Mouse (Mus musculus): ENCODE measurements around the gene Igsf21. TPM values are rescaled to one million over a fixed set of nuclear protein-coding genes. Genes with fewer than 3 reads are reported as not detected.

Igsf21 gene
- polyA plus RNA-seq, 1 experiment from 2014 or later: 0.44 TPM

DNA sequence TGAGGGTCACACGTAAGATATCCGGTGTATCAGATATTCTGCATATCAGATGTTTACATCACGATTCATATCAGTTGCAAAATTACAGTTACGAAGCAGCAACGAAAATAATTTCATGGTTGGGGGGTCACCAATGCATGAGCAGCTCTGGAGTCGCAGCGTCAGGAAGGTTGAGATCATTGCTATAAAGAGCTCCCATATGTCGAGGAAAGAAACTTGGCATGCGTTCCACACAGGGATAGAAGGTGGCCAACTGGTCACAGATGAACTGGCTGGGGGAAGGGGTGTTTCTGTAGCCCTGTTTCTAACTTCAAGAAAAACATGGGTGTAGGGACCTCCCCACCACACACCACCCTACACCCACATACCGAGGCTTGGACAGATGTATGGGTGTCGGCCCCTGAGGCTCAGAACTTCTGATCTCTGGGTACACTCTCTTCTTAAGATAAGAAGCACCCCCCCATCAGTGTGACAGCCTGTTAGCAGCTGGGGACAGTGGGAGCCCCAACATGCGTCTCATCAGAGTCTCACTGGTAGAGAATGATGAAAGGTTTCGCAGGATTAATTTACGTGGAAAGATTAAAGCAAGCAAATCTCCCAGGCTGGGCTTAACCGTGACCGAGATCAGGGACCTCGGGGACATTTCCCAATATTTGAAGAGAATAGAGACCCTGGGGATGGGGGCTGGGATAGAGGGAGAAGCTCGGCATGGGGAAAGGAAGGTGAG, 54.1 kb downstream of the Igsf21 start:
- Histone ChIP-seq H3K9ac (ENCODE audit: low read depth, low read length) (no peak overlapping the region), H3K4me2 (no peak overlapping the region), H3K4me3 (ENCODE audit: low read depth, low read length) (no peak overlapping the region), H3K9me3 (ENCODE audit: control insufficient read depth, low read length) (no peaks in the 10 kb centered on the region), H3K36me3 (ENCODE audit: control insufficient read depth, insufficient read depth, low read length) (no peaks in the 10 kb centered on the region), H3K4me1 (replicated peaks; ENCODE audit: control insufficient read depth, insufficient read depth, low read length) (peaks cover 6% of the 10 kb centered on the region), H3K27me3 (replicated peaks; ENCODE audit: control insufficient read depth, insufficient read depth, low read length) (no peaks in the 10 kb centered on the region), H3K27ac (ENCODE audit: low read depth, low read length) (no peak overlapping the region)
- ATAC-seq (replicated peaks; ENCODE audit: low FRiP score) (0 out of 2 replicates have a peak, but pooled peaks have one; percentile 21), DNase-seq (ENCODE audit: low spot score) (no peak)
- 83% methylated on average over 18 of the region's 18 CpGs for WGBS

GRCm38 (mm10) chr4:140189601-140190000, 57.0 kb downstream of the Igsf21 start:
- Histone ChIP-seq H3K9ac (ENCODE audit: low read depth, low read length) (no peak overlapping the region), H3K36me3 (ENCODE audit: control insufficient read depth, insufficient read depth, low read length) (no peaks in the 10 kb centered on the region), H3K27me3 (replicated peaks; ENCODE audit: control insufficient read depth, insufficient read depth, low read length) (no peaks in the 10 kb centered on the region), H3K4me2 (no peak overlapping the region), H3K4me1 (replicated peaks; ENCODE audit: control insufficient read depth, insufficient read depth, low read length) (peaks cover 6% of the 10 kb centered on the region), H3K9me3 (ENCODE audit: control insufficient read depth, low read length) (no peaks in the 10 kb centered on the region), H3K27ac (ENCODE audit: low read depth, low read length) (no peak overlapping the region), H3K4me3 (ENCODE audit: low read depth, low read length) (no peak overlapping the region)
- WGBS: 84% methylated on average over 9 of the region's 9 CpGs
- ATAC-seq (replicated peaks; ENCODE audit: low FRiP score) (no peak), DNase-seq (ENCODE audit: low spot score) (no peak)

DNA sequence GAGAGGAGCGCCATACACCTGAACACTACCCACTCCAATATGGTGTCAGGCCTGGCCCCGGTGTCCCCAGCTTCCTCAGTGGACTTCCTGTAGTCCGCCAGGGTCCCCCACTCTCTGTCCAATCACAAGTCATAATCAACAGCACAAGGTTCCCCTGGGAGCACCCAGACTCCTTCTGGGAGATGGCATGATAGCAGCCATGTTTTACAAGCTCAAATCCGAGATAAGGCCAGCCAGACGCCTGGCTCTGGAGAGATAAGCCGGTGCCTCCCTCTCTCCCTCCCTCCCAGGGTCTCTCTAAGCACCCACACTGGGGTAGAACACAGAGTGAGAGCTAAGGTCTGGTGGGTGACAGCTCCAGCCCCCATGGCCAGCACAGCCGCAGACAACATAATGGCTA, 58.0 kb downstream of the Igsf21 start:
- no peaks in the 10 kb centered on the region for H3K27me3 ChIP-seq (replicated peaks; ENCODE audit: control insufficient read depth, insufficient read depth, low read length)
- no peak overlapping the region for H3K4me3 ChIP-seq (ENCODE audit: low read depth, low read length)
- H3K27ac ChIP-seq (ENCODE audit: low read depth, low read length): no peak overlapping the region; the same call in 1 of the 2 replicates
- H3K9me3 ChIP-seq (ENCODE audit: control insufficient read depth, low read length): no peaks in the 10 kb centered on the region
- H3K9ac ChIP-seq (ENCODE audit: low read depth, low read length): no peak overlapping the region
- no peaks in the 10 kb centered on the region for H3K36me3 ChIP-seq (ENCODE audit: control insufficient read depth, insufficient read depth, low read length)
- ATAC-seq (replicated peaks; ENCODE audit: low FRiP score) (peak; percentile 77), DNase-seq (ENCODE audit: low spot score) (no peak)
- H3K4me2 ChIP-seq: no peak overlapping the region; the same call in 1 of the 2 replicates
- H3K4me1 ChIP-seq (replicated peaks; ENCODE audit: control insufficient read depth, insufficient read depth, low read length): peaks cover 6% of the 10 kb centered on the region
- WGBS: 34% methylated on average over 7 of the region's 7 CpGs

DNA sequence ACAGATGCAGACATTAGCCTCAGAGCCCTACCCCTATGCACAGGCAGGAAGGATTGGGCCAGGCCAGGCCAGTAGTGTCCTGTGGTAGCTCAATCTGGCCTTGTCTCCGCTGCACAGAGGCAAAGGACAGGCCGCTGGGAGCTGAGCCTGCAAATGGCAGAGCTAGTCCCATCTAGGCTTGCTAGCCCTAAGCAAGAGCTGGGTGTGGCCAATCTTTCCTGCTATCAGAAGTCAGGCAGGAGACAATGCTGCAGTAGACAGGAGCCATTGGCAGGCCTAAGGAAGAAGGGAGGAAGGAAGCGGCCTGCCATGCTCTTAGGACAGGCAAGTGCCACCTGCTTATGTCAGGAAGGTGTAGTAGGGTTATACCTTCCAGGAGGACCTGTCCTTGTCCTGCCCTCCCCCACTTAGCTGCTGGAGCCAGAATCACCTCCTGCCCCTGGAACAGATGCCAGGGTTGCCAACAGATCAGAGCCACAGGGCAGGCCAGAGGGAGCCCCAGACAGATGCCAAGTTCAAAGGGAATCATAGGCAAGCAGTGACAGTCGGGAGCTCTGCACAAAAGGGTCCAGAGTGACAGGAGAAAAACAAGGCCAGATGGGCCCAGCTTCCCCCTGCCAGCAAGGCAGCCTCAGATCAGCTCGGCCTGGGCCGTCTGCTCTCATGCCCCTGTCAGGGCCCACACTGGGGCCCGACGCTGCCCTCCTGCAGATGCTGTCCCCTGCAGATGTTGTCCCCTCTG, 59.0 kb downstream of the Igsf21 start:
- no peaks in the 10 kb centered on the region for H3K27me3 ChIP-seq (replicated peaks; ENCODE audit: control insufficient read depth, insufficient read depth, low read length)
- H3K9ac ChIP-seq (ENCODE audit: low read depth, low read length): no peak overlapping the region
- peaks cover 6% of the 10 kb centered on the region for H3K4me1 ChIP-seq (replicated peaks; ENCODE audit: control insufficient read depth, insufficient read depth, low read length)
- no peak overlapping the region; the same call in 1 of the 2 replicates for H3K27ac ChIP-seq (ENCODE audit: low read depth, low read length)
- no peaks in the 10 kb centered on the region for H3K36me3 ChIP-seq (ENCODE audit: control insufficient read depth, insufficient read depth, low read length)
- H3K4me3 ChIP-seq (ENCODE audit: low read depth, low read length): peak overlapping the region; percentile 5; the same call in 1 of the 2 replicates
- H3K9me3 ChIP-seq (ENCODE audit: control insufficient read depth, low read length): no peaks in the 10 kb centered on the region
- DNase-seq (ENCODE audit: low spot score) (no peak), ATAC-seq (replicated peaks; ENCODE audit: low FRiP score) (peak; percentile 65)
- 71% methylated on average over 8 of the region's 8 CpGs for WGBS
- H3K4me2 ChIP-seq: peak overlapping the region; percentile 47

DNA sequence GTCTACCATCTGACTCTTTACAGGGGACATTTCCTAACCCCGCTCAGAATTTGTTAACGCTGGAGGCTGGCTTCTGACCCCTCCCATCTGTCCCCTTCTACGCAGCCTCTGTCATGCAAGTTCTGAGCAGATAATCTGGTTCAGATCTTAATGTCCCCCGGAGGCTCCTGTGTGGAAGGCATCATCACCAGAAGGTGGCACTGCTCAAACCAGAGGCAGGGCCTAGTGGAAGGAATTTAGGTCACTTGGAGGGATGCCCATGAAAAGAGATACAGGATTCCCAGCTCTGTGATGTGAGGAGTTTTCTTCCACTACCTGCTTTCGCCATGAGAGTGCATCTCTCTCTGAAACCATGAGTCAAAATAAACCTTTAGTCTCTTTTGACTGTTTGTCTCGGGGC, 67.0 kb downstream of the Igsf21 start:
- H3K4me2 ChIP-seq: no peak overlapping the region
- H3K9ac ChIP-seq (ENCODE audit: low read depth, low read length): no peak overlapping the region
- H3K36me3 ChIP-seq (ENCODE audit: control insufficient read depth, insufficient read depth, low read length): no peaks in the 10 kb centered on the region
- H3K4me1 ChIP-seq (replicated peaks; ENCODE audit: control insufficient read depth, insufficient read depth, low read length): peaks cover 8% of the 10 kb centered on the region; the same call in 1 of the 2 replicates
- H3K27me3 ChIP-seq (replicated peaks; ENCODE audit: control insufficient read depth, insufficient read depth, low read length): no peaks in the 10 kb centered on the region
- DNase-seq (ENCODE audit: low spot score) (no peak), ATAC-seq (replicated peaks; ENCODE audit: low FRiP score) (no peak)
- H3K27ac ChIP-seq (ENCODE audit: low read depth, low read length): no peak overlapping the region
- WGBS: 67% methylated on average over 6 of the region's 6 CpGs
- no peak overlapping the region for H3K4me3 ChIP-seq (ENCODE audit: low read depth, low read length)
- no peaks in the 10 kb centered on the region for H3K9me3 ChIP-seq (ENCODE audit: control insufficient read depth, low read length)

- peaks cover 8% of the 10 kb centered on the region for H3K4me1 ChIP-seq (replicated peaks; ENCODE audit: control insufficient read depth, insufficient read depth, low read length)
- H3K9me3 ChIP-seq (ENCODE audit: control insufficient read depth, low read length): no peaks in the 10 kb centered on the region
- 84% methylated on average over 6 of the region's 6 CpGs for WGBS
- H3K36me3 ChIP-seq (ENCODE audit: control insufficient read depth, insufficient read depth, low read length): no peaks in the 10 kb centered on the region
- no peaks in the 10 kb centered on the region for H3K27me3 ChIP-seq (replicated peaks; ENCODE audit: control insufficient read depth, insufficient read depth, low read length)
- no peak overlapping the region for H3K4me3 ChIP-seq (ENCODE audit: low read depth, low read length)
- H3K27ac ChIP-seq (ENCODE audit: low read depth, low read length): no peak overlapping the region
- no peak for DNase-seq (ENCODE audit: low spot score)
- H3K9ac ChIP-seq (ENCODE audit: low read depth, low read length): no peak overlapping the region
- H3K4me2 ChIP-seq: no peak overlapping the region
- ATAC-seq (replicated peaks; ENCODE audit: low FRiP score): no peak
Observed at GRCm38 (mm10) chr4:140177055-140177454, 69.5 kb downstream of the Igsf21 start.

- Histone ChIP-seq H3K4me2 (no peak overlapping the region), H3K9ac (ENCODE audit: low read depth, low read length) (no peak overlapping the region), H3K27me3 (replicated peaks; ENCODE audit: control insufficient read depth, insufficient read depth, low read length) (no peaks in the 10 kb centered on the region), H3K4me1 (replicated peaks; ENCODE audit: control insufficient read depth, insufficient read depth, low read length) (no peaks in the 10 kb centered on the region; the same call in 1 of the 2 replicates), H3K9me3 (ENCODE audit: control insufficient read depth, low read length) (no peaks in the 10 kb centered on the region), H3K36me3 (ENCODE audit: control insufficient read depth, insufficient read depth, low read length) (no peaks in the 10 kb centered on the region), H3K27ac (ENCODE audit: low read depth, low read length) (no peak overlapping the region), H3K4me3 (ENCODE audit: low read depth, low read length) (no peak overlapping the region)
- ATAC-seq (replicated peaks; ENCODE audit: low FRiP score): no peak
- DNase-seq (ENCODE audit: low spot score): no peak
- WGBS: 45% methylated on average over 13 of the region's 13 CpGs
Observed at GRCm38 (mm10) chr4:140173746-140174399, 72.7 kb downstream of the Igsf21 start.

DNA sequence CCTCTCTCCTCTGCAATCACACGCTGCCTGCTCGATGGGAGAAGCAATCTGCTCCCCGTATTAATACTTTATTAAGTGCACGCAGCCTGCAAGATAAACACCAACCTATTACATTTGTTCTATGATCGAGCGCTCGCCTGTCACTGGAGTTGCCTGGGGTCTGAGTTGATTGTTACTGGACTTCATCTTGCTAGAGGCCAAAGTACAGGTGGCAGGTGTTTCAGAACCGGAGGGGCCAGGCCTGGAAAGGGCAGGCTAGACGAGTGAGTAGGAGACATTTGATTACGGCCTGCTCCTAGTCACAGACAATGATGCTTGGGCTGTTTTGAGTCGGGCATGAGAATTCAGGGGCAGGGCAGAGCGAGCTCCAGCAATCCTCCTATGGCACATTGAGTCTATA, 73.5 kb downstream of the Igsf21 start:
- ATAC-seq (replicated peaks; ENCODE audit: low FRiP score): no peak
- Histone ChIP-seq H3K9ac (ENCODE audit: low read depth, low read length) (no peak overlapping the region), H3K4me2 (no peak overlapping the region), H3K27me3 (replicated peaks; ENCODE audit: control insufficient read depth, insufficient read depth, low read length) (no peaks in the 10 kb centered on the region), H3K27ac (ENCODE audit: low read depth, low read length) (no peak overlapping the region), H3K4me3 (ENCODE audit: low read depth, low read length) (no peak overlapping the region), H3K4me1 (replicated peaks; ENCODE audit: control insufficient read depth, insufficient read depth, low read length) (no peaks in the 10 kb centered on the region; the same call in 1 of the 2 replicates), H3K9me3 (ENCODE audit: control insufficient read depth, low read length) (no peaks in the 10 kb centered on the region), H3K36me3 (ENCODE audit: control insufficient read depth, insufficient read depth, low read length) (no peaks in the 10 kb centered on the region)
- no peak for DNase-seq (ENCODE audit: low spot score)
- 77% methylated on average over 12 of the region's 12 CpGs for WGBS
